Comparison of ENCODE assay signal across 15 mouse cellular contexts in genomic region chr3:34667881-34668817, GRCm38 (mm10). TPM values are rescaled to one million over a fixed set of nuclear protein-coding genes. Genes with fewer than 3 reads are reported as not detected.
DNase-seq lines count a peak whose midpoint lies in the region; ATAC-seq and TF ChIP-seq lines count a peak whose summit lies in the region.
"Had no signal": no experiment of that assay in that cellular context is flagged by ENCODE, and none has a peak within 500 bp of the region (broad histone marks: within the 10 kb centered on the region; RNA-seq: fewer than 3 reads in every experiment).

No protein-coding gene starts in this region.

- H3K27ac ChIP-seq in forebrain, embryonic 15.5 days (replicated peaks) = peak overlapping the region; percentile 97
- peak overlapping the region; percentile 41 for H3K27ac ChIP-seq in midbrain, embryonic 16.5 days (ENCODE audit: low read length)
- no peak overlapping the region for H3K27ac ChIP-seq in left cerebral cortex, adult 2 months
- no peak overlapping the region for H3K27ac ChIP-seq in kidney, embryonic 15.5 days
- H3K27ac ChIP-seq: kidney, postnatal 0 days had no signal

- H3K4me2 ChIP-seq in forebrain, embryonic 15.5 days (replicated peaks) = peak overlapping the region; percentile 2
- H3K4me2 ChIP-seq in midbrain, embryonic 16.5 days (ENCODE audit: low read length) = peak overlapping the region; percentile 28; the same call in 1 of the 2 replicates
- H3K4me2 ChIP-seq in kidney, embryonic 15.5 days = no peak overlapping the region

- no peak for ATAC-seq in forebrain, embryonic 15.5 days (replicated peaks)
- ATAC-seq in midbrain, embryonic 16.5 days = no peak
- no peak for ATAC-seq in activated CD4-positive, CD25-positive, alpha-beta regulatory T cell, adult 4 months
- ATAC-seq in kidney, embryonic 15.5 days (replicated peaks; ENCODE audit: low FRiP score) = no peak
- ATAC-seq: Patski had no signal

- no peak overlapping the region for H3K9ac ChIP-seq in forebrain, embryonic 15.5 days (replicated peaks)
- 0 out of 2 replicates have a peak overlapping the region, but pooled peaks have one; percentile 10 for H3K9ac ChIP-seq in midbrain, embryonic 16.5 days (ENCODE audit: low read depth, low read length)
- no peak overlapping the region for H3K9ac ChIP-seq in kidney, embryonic 15.5 days

- peaks cover 6% of the 10 kb centered on the region; the same call in 1 of the 2 replicates for H3K36me3 ChIP-seq in E14TG2a.4 (ENCODE audit: insufficient read depth, low read length)
- H3K36me3 ChIP-seq in forebrain, embryonic 15.5 days = no peaks in the 10 kb centered on the region
- no peaks in the 10 kb centered on the region for H3K36me3 ChIP-seq in midbrain, embryonic 16.5 days (ENCODE audit: control insufficient read depth, insufficient read depth, low read length)
- H3K36me3 ChIP-seq in kidney, embryonic 15.5 days = no peaks in the 10 kb centered on the region

- peak overlapping the region; percentile 67 for H3K4me3 ChIP-seq in E14TG2a.4 (replicated peaks; ENCODE audit: low read length)
- H3K4me3 ChIP-seq in forebrain, embryonic 15.5 days = no peak overlapping the region
- no peak overlapping the region for H3K4me3 ChIP-seq in midbrain, embryonic 16.5 days (ENCODE audit: low read depth, low read length)
- H3K4me3 ChIP-seq in left cerebral cortex, adult 2 months = no peak overlapping the region
- no peak overlapping the region for H3K4me3 ChIP-seq in kidney, embryonic 15.5 days (replicated peaks)

- 2% methylated on average over 18 of the region's 18 CpGs for WGBS in forebrain, embryonic 15.5 days
- WGBS in midbrain, embryonic 16.5 days = 6% methylated on average over 18 of the region's 18 CpGs
- WGBS in kidney, embryonic 15.5 days = 2% methylated on average over 18 of the region's 18 CpGs

- peak; percentile 91 for DNase-seq in brain, embryonic 14.5 days (ENCODE audit: low read depth)
- DNase-seq in cerebellum, postnatal 25 days = no peak
- no peak for DNase-seq in left cerebral cortex, adult 2 months (ENCODE audit: extremely low spot score in 1 of 2, low spot score in 2 of 2)
- DNase-seq: cerebellum, adult 18-20 months; heart, postnatal 36 days; liver; lung, postnatal 10 days; right cerebral cortex, postnatal 25 days had no signal

- peaks cover 93% of the 10 kb centered on the region for H3K4me1 ChIP-seq in E14TG2a.4 (replicated peaks; ENCODE audit: low read depth, low read length)
- peaks cover 81% of the 10 kb centered on the region for H3K4me1 ChIP-seq in forebrain, embryonic 15.5 days
- H3K4me1 ChIP-seq in midbrain, embryonic 16.5 days (ENCODE audit: control insufficient read depth, insufficient read depth, low read length) = peaks cover 27% of the 10 kb centered on the region
- H3K4me1 ChIP-seq in kidney, embryonic 15.5 days = peaks cover 29% of the 10 kb centered on the region

- TF ChIP-seq CTCF in E14TG2a.4 (conservative IDR thresholded peaks at IDR 0.05; ENCODE audit: low read length) = no peak
- no peak for TF ChIP-seq CTCF in brain, embryonic 14.5 days (IDR thresholded peaks at IDR 0.05; ENCODE audit: borderline replicate concordance, extremely low read depth, insufficient read depth, insufficient read length)
- no peak for TF ChIP-seq CTCF in left cerebral cortex, adult 2 months (IDR thresholded peaks at IDR 0.05)

- H3K27me3 ChIP-seq in E14TG2a.4 (ENCODE audit: insufficient read depth, low read length) = peaks cover 2% of the 10 kb centered on the region; the same call in 1 of the 2 replicates
- no peaks in the 10 kb centered on the region for H3K27me3 ChIP-seq in forebrain, embryonic 15.5 days
- H3K27me3 ChIP-seq in midbrain, embryonic 16.5 days (ENCODE audit: control insufficient read depth, insufficient read depth, low read depth, low read length) = peaks cover 16% of the 10 kb centered on the region
- H3K27me3 ChIP-seq in kidney, embryonic 15.5 days = peaks cover 100% of the 10 kb centered on the region

- TF ChIP-seq POLR2A in brain, embryonic 14.5 days (IDR thresholded peaks at IDR 0.05; ENCODE audit: borderline replicate concordance, extremely low read depth, insufficient read depth, insufficient read length, poor library complexity, severe bottlenecking) = no peak

- H3K9me3 ChIP-seq in E14TG2a.4 (ENCODE audit: low read length) = no peaks in the 10 kb centered on the region
- H3K9me3 ChIP-seq in forebrain, embryonic 15.5 days = no peaks in the 10 kb centered on the region
- no peaks in the 10 kb centered on the region for H3K9me3 ChIP-seq in midbrain, embryonic 16.5 days (replicated peaks; ENCODE audit: control insufficient read depth, low read length, poor library complexity, severe bottlenecking)
- no peaks in the 10 kb centered on the region for H3K9me3 ChIP-seq in kidney, embryonic 15.5 days (replicated peaks)

- intact Hi-C loops in left cerebral cortex, adult 2 months (cut with DNase I) = no loop called here

RNA-seq across cellular contexts. Expression of gene Sox2, which starts 17.9 kb away (rescaled TPM):
- 101 and 119 TPM in 2 replicates for polyA plus RNA-seq in brain, embryonic 14.5 days (2012; rRNA removed)
- 39.7 and 42.3 TPM in 2 replicates for polyA plus RNA-seq in forebrain, embryonic 15.5 days (2015; fragmentation: Nextera tagmentation; extraction: Ambion mirVana)
- polyA plus RNA-seq in midbrain, embryonic 16.5 days (2015; fragmentation: Nextera tagmentation; extraction: Ambion mirVana) = 14.3 and 22.2 TPM in 2 replicates
- not detected for polyA plus RNA-seq in activated CD4-positive, CD25-positive, alpha-beta regulatory T cell, adult 4 months (2017; shearing (Covaris generic))
- 10 to 100 TPM; 37.8 to 38.2 TPM for total RNA-seq in left cerebral cortex, adult 2 months (2021)
- polyA plus RNA-seq in kidney, embryonic 15.5 days (2015; fragmentation: Nextera tagmentation; extraction: Ambion mirVana) = 0.08 and 0.10 TPM in 2 replicates
- polyA plus RNA-seq: kidney, postnatal 0 days had no signal

Comparison
In these comparisons a context has a peak if more than half of its experiments do, and no peak if none do; other contexts are left out.
1. H3K27ac ChIP-seq: peak in forebrain, embryonic 15.5 days (single experiment) and midbrain, embryonic 16.5 days (single experiment); none in left cerebral cortex, adult 2 months (single experiment) and kidney, embryonic 15.5 days (single experiment).
2. RNA of gene Sox2, which starts 17.9 kb away (polyA plus RNA-seq): 101 to 119 TPM in brain, embryonic 14.5 days, 39.7 to 42.3 TPM in forebrain, embryonic 15.5 days and 14.3 to 22.2 TPM in midbrain, embryonic 16.5 days; 0.08 to 0.10 TPM in kidney, embryonic 15.5 days and not detected in activated CD4-positive, CD25-positive, alpha-beta regulatory T cell, adult 4 months; every median in the first group is over 10 times any median in the second.